Mouse (Mus musculus) erythroblast, embryonic 14.5 days (primary cell): ENCODE measurements around the gene Slc5a10.

Experiments
- GATA1 ChIP-seq: IDR thresholded peaks from 2 replicates; pipeline ENCODE4 v1.6.1; 2012; ENCODE audit warnings: low read length, inconsistent platforms, mixed read lengths
- TAL1 ChIP-seq: IDR thresholded peaks from 3 replicates; pipeline ENCODE4 v1.6.1; 2012; ENCODE audit warnings: low read length, inconsistent platforms, mixed read lengths

GRCm38 (mm10) chr11:61686906-61687453 lies 33.6 kb downstream of the Slc5a10 start:
- TF ChIP-seq GATA1 (no peak), TAL1 (no peak)
